Mouse (Mus musculus) adrenal gland, adult 18-20 months (tissue): ENCODE measurements around the gene Fam8a1. TPM values are rescaled to one million over a fixed set of nuclear protein-coding genes. Genes with fewer than 3 reads are reported as not detected.
A peak's percentile ranks its signal among the peaks of the same experiment; 100 is the strongest.

Source experiments
- DNase-seq, 2 experiments: peaks; one replicate each; pipeline ENCODE4 v3.0.0; 2021 to 2022; ENCODE audit warnings: low spot score in 2 of 2
- long read RNA-seq, 2 experiments: library from polyadenylated mRNA; stranded (forward); transcript quantifications; one replicate each; pipeline ENCODE4 v2.0.0; 2021
- total RNA-seq, 2 experiments: library from RNA; stranded (reverse); gene quantifications; 1 replicate in 1 of 2; 2 replicates in 1 of 2; pipeline ENCODE4 v1.2.3; 2021

Gene Fam8a1
- total RNA-seq = 10 to 100 TPM; 48.5 to 49.6 TPM
- long read RNA-seq, experiment 1, transcript Fam8a1-201 (5 exons, 3,664 nt) = major isoform, 30 of 35 reads
- long read RNA-seq, experiment 1, partial matches to known transcripts = 1 of 35 reads
- long read RNA-seq, experiment 1, other reads (novel, unspliced or antisense) = 4 of 35 reads
- long read RNA-seq, experiment 2, transcript Fam8a1-201 (5 exons, 3,664 nt) = major isoform, 38 of 47 reads
- long read RNA-seq, experiment 2, partial matches to known transcripts = 1 of 47 reads
- long read RNA-seq, experiment 2, other reads (novel, unspliced or antisense) = 8 of 47 reads

DNA sequence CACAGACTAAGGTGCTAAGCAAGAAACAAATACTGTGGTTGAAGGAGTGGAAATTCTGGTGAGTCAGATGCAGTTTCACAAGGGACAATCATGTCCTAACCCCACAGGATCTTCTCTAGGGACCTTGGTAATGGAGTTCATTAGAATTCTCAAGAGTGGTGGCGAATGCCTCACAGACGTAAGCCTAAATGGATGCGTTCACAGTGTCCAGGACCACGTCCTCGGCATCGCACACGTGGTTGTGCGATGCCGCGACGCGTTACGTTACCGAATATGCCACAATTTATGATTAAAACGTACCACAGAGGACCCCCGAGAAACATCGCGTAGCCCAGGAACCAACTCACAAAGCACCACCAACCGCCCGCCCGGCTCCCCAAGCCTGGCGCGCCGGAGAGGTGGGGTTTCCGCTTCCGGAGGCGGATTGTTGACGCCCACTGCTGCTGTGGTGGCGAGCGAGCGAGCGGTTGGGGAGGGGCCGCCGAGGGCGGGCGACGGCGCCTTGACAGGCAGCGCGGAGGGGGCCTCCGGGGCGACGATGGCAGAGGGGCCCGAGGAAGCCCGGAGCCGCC, at the start of gene Fam8a1:
Gene Fam8a1, plus strand, starts transcription at position 475 of the 572 bp plus-strand sequence.
- peak; percentile 93 to 95 for DNase-seq

DNA sequence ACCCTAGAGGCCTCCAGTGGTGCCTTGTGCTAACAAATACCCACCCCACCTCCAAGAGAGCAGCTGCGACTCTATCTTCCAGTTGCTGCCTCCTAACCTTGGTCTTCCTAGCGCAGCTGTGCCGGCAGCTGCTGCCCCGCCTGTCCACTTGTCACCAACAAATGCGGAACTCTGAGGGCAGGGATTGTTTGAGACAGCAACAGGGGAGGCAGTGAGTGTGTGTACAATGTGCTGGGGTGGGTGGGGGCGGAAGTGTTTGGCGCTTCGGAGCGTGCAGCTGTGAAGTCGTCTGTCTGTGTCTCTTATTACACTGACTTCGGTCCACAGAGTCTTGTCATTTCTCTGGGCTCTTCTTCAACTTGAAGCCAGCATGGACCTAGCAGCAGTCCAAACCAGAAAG, 49.7 kb upstream of the Fam8a1 start:
- DNase-seq = no peak

DNA sequence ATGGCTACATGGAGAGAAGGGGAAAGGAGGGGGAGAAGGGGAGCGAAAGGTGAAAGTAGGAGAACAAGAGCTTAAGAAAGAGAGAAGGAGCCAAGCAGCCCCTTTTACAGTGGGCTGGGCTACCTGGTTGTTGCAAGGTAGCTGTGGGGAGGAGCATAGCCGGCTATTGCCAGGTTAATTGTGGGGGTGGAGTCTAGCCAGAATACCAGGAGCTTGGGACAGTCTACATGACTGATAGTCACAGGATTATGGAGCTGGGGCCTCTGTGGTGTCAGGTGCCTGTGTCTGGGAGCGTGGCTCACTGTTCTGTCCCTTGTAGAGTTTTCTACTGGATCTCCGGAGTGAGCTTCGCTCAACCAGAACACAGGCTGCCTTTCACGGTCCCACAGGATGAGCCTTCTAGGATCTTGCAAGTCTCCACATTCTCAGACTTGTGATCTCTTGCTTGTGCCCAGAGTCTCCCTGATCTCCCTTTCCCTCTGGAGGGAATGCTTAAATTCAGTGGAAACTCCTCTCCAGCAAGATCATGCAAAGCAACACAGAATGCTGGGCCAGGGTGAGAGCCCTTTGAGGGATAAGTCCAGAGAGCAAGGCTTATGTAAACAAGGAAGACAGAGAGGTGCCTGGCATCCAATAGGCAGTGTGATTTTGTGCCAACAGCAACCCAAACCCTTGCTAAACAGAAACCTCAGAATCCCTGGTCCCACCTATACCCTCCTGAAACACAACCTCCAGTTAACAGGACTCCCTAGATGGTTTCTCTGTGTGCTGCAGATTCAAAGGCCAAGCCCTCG, 48.2 kb upstream of the Fam8a1 start:
- no peak for DNase-seq

DNA sequence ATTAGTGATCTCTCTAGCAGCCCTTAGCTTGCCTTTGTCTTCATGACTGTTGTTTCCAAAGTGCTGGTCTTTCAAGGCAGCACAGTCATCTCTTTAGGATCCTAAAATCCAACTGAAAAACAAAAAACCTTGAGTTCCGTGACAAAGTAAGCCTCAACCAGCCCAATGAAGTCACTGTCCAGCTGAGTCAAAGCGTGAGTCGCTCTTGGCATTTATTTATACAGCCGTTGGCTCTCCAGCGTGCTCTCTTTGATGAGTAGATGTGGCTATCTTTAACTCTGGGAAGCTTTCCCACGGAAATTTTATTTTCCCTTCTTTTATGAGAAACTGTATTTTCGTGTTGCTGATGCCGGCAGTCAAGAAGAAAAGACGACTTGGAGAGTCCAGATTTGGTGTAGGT, 42.7 kb upstream of the Fam8a1 start:
- DNase-seq = no peak

DNA sequence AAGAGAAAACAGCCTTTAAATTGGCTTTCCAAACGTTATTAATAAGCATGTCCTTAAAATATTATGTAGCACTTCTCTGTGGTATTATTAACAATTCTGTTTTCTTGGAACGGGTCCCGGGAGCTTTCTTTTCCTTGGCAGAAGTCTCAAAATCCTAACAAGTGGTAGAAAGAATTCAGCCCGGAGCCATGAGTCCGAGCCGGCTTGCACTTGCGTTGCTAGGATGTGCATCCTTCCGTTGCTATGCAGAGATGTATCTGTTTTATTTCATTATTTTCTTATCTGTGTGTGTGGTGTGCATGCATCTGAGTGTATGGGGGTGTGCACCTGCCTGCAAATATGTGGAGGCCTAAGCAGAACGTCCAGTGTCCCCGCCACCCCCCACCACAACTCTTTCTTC, 41.5 kb upstream of the Fam8a1 start:
- DNase-seq = no peak

DNA sequence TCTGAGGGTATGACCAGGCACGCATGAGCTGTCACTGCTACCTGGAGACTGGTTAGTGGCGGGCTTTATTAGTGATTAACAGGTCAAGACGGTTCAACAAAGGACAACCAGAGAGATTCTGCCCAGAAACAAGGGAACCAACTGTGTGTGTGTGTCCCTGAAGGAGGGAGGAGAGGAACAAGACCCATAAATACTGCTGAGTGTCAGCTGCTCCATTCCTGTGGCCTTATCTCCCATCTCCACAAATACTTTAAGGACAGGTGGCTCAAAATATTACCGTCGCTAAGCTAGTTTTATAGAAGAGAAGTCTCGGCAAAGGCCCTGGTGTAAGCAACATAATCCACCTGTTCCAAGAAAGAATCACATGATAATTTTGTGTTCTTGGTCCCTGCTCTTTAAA, 39.9 kb upstream of the Fam8a1 start:
- DNase-seq = no peak

DNA sequence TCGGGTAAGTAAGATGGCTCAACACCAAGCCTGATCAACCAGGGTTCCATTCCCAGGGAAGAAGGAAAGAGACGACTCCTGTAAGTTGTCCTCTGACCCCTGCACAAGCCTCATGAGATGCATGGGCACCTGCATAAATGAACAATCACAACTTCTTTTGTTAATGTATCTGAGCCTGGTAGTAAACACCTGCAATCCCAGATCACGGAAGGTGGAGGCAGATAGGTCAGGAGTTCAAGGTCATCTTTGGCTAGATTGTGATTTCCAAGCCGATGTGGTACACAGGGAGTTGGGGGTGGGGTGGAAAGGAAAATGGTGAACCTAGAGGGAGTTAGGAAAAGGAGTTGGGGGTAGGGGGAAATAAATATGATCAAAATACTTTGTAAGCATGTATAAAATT, 36.5 kb upstream of the Fam8a1 start:
- DNase-seq = no peak

DNA sequence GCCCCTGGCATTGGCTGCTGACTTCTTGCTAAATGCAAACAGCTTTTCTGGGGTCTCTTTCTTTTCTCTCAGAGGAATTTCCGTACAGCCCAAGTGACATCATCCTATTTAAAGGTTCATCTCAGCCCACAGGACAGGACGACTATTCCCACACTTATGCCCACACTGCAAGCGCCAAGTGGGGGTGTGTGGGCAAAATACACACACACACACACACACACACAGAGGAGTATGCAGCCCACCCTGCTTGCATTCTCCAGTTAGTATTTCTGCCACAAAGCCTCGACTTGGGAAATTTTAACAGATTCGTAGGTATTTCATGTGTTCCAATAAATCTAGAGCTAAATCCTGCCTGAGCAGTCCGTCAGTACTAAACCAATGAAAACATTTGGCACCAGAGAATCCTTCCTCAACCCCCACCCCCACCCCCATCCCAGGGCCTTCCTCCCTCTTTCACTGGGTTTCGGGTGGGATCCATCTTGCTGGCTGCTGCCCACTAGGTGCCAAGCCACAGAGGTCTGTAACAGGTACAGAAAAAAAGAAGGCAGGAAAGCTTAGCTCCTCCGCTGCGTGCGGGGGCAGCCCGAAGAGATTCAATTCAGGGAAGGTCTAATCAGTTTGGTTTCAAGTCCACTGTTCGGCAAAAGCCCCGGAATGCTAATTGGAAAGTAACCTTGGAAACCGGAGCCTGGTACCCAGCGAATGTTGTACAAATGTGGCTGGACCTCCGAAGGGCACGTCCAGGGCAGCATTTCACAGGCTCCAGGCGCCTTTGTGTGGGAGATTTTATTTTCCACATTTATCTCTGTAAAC, 35.8 kb upstream of the Fam8a1 start:
- no peak for DNase-seq

DNA sequence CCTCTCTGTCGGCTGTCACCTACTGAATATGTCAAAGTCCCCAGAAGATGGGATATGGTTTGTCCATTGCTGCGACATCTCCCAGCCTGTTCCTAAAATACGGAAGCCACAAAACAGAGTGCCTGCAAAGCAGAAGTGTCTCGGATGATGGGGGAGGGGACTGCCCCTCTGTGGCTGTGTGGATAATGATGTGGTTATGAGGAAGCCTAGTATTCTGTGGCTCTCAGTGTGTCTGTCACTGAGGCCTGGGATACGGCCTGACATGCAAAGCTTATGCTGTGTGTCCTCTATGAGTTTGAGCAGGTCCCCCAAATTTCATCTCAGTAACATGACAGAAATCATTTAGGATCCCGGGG, 35.2 kb upstream of the Fam8a1 start:
- DNase-seq = no peak

DNA sequence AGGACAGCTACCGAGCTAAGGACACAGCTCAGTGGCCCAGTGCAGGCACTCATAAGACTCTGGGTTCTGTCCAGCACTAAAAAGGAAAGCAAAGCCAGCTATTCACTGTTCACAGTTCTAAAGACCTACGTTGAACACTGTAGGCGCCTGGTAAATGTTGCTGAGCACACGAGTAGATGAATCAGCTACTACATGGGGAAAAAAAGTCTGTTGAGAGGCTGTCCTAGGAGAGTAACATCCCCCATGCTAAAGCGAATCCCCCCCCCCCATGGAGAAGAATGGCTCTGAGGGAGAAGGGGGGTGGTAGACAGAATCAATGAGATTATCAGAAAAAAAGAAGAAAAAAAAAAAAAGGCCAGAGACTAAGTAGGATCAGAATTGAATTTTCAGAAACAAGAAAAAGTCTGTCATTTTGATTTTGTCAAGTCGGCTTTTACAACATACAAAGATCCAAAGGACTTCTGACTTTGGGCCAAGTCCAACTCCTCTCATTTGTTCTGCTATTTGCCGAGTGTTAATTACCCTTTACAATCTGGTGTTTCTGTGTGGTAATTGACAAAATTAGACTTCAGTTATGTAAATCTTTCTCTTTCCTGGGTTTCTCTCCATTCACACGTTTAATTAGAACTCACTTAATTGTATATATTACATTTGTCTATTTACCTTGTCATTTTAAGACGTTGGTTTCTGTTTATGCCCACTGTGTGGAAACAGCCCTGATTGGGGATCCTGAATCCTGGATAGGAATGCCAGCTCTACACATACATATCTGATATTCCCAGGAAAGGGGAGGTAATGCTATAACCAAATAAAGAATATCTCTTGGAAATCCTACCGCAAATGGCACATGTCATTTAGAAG, 28.5 kb upstream of the Fam8a1 start:
- DNase-seq = no peak

DNA sequence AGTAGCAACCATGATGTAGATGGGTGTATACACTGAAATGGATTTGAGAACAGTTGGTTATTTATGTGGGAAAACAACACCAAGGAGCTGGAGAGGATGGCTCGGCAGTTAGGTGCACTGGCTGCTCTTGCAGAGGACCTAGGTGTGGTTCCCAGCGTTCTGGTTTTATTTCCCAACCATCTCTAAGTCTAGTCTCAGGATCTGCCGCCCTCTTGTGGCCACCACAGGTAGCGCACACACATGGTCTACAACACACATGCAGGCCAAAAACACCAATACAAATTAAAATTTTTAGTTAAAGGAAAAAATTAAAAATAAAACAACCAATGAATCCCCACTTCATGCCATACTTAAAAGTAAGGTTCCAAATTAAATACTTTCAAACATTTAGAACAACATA, 27.0 kb upstream of the Fam8a1 start:
- DNase-seq = no peak

DNA sequence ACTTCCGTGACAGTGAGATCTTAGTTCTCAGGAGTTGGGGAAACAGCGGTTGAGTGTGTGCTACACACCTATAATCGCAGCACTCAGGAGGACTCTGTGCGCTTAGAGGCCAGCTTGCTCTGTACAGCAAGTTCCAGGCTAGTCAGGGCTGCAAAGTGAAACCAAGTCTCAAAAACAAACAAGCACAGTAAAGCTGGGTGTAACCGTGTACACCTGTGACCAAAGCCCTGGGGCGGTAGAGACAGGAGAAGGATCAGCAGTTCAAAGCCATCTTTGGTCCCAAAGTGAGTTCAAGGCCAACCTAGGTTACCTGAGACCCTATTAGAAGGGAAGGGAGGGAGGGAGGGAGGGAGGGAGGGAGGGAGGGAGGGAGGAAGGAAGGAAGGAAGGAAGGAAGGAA, 25.1 kb upstream of the Fam8a1 start:
- no peak for DNase-seq

DNA sequence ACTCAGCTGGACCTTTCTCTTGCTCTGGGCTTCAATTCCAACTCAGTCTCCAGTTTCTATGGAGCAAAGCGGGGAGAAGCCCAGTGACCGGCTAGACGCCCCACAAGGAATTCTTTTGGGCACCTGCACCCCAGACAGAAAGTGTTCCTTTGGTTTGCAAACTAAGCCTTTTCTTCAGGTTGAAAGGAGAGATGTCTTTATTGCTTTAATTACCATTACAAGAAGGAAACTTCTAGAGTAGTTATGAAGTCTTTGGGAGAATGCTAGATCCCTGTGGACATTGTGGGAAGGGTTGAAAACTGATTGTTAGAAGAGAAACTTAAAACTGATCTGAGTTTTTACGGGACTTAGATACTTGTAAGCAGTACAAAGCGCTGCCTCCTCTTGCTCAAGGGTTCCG, 23.8 kb upstream of the Fam8a1 start:
- no peak for DNase-seq

DNA sequence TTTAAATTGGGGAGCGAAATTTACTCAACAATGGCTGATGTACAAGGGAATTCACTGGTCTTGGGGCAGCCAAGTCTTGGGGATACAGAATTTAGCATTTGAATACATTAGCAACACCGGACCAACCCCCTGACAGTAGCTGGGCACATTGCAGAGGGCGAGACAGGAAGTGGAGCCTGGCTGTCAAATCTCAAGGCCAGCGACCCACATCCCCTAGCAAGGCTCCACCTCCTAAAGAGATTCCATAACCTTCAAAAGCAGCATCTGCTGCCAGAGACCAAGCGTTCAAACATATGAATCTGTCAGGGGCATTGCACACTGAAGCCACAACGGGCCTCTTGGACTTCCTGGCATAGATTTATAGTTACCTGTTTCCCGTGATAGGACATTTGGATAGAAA, 17.5 kb upstream of the Fam8a1 start:
- DNase-seq = no peak

DNA sequence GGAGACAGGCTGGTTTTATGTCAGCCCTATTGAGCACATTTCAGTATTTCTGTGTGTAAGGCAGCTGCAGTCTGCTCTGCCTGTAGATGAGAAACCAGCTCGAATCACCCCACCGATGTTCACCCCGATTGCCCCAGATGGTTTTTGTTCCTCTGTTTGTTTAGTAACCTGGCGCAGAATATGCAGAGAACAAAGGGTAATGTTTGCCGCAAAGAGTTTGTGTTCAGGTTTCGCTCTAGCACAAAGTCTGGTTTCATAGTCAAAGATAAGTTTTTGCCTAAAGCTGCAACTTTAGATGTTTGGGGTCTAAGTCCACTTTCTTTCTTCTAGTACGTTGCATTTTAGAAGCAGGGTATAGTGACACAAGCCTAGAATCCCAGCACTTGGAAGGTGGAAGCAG, 16.7 kb upstream of the Fam8a1 start:
- no peak for DNase-seq

DNA sequence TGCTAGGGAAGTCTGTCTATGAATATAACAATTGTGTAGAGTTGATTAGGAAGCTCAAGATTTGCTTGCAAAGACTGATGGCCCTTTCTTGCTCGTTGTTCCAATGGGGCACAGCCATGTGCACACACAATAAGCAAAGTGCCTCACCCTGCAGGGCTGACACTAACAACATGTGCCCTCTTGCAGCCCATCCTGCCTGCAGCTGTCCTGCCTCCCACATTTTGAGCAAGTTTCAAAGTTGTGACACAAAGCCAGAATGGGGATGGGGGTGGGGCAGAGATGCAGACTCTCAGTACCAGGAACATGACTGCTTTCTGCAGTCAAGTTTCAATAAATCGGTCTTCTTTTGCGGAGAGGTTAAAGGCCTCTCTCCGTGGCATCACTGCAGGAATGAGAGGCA, 15.7 kb upstream of the Fam8a1 start:
- DNase-seq = no peak

DNA sequence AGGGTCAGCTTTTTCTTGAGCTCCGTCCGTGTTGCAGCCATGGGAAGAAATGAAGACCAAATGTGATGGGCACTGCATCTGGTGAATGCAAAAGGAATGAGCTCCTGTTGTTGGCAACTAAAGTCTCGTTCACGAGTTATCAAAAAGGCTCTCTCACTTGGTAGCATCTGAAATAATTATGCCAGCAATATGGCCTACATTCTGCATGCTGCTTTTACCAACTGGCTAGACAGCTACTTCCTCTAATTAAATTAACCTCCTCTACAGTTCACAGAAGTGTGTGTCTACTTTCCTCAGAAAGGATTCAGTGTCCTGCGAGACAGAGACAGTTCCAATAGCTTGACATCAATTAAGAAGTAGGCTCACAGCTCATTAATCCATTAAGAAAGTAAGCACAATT, 14.8 kb upstream of the Fam8a1 start:
- DNase-seq = no peak

DNA sequence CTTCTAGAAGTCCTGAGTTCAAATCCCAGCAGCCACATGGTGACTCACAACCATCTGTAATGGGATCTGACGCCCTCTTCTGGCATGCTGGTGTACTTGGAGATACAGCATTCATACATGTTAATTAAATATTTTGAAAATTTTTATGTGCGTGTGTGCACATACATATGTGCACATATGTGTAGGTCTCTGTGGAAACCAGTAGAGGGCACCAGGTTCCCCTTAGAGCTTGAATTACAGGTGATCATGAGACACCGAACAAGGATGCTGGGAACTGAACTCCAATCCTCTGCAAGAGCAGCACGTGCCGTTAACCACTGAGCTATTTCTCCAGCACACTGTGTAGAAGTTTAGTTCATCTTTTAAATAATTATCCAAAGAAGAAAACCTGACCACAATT, 10.1 kb upstream of the Fam8a1 start:
- no peak for DNase-seq

DNA sequence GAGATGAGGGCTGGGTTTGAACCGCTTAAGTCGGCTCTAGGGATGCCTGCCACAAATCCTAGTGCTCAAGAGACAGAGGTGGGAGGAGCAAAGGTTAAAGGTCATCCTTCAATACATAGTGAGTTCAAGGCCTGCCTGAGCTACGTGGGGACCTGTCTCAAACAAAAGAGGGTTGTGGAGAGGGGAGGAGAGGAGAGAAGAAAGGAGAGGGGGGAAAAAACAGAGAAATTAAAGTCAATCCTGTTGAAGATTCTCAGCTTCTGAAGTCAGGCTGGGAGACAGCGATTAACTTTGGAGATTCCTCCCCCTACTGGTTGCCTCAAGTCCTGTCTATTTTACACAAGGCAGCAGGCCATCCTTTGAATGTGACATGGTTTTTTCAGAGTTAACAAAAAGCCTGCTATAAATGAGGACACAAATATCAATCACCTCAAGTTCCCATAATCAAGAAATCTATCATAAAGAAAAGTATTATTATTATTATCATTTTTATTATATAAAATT, 5.8 kb upstream of the Fam8a1 start:
- DNase-seq = no peak

DNA sequence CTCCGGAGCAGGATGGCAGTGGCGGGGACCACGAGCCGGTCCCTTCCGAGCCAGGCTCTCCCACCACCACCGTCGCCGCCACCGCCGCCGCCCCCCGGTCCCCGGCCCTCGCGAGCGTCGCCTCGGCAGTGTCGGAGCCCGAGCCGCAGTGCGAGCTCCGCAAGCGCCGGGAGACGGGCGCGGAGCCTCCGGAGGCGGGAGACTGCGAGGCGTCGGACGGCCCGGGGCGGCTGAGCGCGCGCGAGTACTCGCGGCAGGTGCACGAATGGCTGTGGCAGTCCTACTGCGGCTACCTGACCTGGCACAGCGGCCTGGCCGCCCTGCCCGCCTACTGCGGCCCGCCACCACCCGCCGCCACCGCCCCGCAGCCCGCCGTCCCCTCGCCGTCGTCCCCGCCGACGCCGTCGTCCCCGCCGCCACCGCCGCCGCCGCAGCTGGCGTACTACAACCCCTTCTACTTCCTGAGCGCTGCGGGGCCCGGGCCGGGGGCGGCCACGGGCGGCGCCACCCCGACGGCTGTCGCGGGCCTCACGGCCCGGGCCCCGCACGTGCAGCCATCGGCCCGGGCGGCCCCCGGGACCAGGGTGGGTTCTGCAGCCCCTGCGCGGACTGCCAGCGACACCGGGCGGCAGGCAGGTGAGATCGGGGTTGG, 424 bp downstream of the Fam8a1 start:
- peak; percentile 18 to 45 for DNase-seq
